Mouse (Mus musculus): ENCODE data around the gene Ankrd34a. TPM values are rescaled to one million over a fixed set of nuclear protein-coding genes. Genes with fewer than 3 reads are reported as not detected.

The Ankrd34a gene
- total RNA-seq (2023): not detected

DNA sequence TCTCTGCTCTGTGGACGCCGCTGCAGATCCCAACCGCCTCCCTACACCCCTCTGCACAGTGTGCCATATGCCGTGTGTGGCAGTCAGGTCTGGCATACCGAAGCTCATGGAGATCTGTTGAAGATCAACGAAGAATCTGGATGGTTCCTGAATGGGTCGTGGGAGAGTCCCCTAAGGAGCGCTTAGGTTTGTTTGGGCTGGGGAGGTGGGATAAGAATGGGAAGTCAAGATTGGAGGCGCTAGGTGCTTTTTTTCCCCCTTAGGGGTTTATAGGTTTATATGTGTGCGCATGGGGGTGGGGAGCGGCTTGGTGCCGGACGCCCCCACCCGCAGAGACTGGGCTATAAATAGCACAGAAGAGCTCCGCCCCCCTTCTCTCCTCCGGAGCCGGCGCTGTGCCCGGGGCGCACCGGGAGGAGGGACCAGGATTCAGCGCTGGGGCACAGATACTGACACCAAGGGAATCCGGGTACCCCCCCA, at the start of gene Ankrd34a:
TSS of gene Ankrd34a (plus strand) at position 409 of the 480 bp plus-strand sequence.

DNA sequence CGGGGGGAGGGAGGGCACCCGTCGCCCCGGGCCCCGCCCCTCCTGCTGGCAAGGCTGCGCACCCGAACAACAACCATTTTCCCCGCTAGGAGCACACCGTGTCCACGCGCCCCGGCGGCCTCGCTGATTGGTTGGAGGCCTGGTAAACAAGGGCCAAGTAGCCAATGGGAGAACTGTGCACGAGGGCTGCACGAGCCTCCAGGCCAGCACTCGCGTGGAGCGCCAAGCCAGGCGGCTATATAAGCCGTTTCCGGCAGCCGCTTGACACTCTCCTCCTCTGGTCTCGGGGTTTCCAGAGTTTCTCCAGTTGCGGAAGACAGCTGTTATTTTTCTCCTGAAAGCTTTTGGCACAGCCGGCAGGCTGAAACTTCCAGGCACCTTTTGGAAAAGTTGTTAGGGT, 38.7 kb upstream of the Ankrd34a start, which contains the start of gene Txnip:
TSS of gene Txnip (plus strand) at position 264 of the 400 bp plus-strand sequence.

DNA sequence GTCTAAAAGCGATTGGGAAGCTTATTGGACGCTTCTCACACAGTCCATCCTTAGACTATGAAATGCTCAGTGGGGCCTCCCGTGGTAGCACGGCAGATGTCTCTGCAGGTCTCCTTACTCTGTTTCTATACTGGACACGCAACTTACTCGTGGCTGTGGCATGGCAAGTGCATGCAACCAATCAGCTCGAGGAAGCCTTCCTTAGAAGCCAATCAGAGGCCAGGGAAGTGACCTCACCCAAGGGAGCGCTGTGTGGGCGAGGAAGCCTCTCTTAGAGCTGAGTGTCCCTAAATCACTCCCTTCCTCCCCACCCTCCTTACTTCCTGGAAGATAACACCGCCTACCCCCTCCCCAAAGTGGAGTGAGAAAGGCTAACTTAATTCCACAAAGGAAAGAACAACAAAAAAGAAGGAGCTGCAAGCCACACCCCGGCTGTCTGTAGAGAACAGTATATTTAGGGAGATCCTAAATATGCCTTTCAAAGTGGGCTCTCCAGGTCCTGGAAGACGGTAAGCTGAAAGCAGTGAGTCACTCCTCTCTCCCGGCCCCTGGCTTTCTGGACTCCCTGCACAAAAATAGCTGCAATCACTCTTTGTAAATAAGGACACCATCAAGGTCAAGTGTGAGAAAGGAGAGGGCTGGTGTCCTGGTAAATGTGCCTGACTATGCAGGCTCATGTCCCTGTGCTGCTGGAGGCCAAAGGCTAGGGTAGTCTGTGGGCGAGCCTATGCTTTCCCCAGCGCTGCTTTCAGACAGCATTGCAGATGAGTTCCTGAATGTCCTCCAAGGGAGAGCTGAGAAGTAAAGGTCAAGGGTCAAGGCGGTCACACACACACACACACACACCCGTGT, 19.5 kb upstream of the Ankrd34a start, which contains the start of gene Gm16253:
TSS of gene Gm16253 (plus strand) at position 295 of the 852 bp plus-strand sequence.

DNA sequence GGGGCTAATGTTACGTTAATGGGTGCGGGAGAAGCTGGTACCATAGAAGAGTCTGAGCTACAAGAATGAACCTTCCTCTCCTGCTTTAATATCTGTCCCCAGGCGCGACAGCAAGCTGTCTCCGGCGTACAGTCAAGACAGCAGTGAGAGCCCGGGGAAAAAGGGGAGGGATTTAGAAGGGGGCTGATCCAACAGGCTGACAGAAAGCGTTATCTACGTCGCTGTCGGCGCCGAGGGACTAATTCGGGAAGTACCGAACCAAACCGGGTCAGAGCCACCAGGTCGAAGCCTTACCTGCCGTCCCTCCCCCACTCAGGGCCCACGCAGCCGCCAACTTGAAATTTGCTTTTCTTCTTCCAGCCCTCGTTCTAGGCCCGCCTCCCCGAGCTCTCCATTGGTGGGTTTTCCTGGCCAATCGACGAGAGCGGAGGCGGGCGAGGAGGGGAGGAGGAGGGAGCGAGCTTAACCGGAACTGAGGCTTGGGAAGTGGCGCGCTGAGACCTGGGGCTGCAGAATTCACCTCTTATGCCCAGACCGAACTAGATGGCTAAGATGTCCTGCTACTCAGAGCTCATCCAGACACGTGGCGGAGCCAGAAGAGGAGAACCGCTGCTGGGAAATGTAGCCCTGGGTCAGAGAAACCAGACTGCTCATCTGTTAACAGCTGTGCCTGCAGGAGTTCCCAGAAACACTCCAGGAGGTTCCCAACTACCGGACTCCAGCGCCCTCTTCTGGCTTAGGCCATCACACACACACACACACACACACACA, 2.5 kb upstream of the Ankrd34a start, which contains the start of gene Polr3gl:
TSS of gene Polr3gl (minus strand) at position 392 of the 771 bp plus-strand sequence.

DNA sequence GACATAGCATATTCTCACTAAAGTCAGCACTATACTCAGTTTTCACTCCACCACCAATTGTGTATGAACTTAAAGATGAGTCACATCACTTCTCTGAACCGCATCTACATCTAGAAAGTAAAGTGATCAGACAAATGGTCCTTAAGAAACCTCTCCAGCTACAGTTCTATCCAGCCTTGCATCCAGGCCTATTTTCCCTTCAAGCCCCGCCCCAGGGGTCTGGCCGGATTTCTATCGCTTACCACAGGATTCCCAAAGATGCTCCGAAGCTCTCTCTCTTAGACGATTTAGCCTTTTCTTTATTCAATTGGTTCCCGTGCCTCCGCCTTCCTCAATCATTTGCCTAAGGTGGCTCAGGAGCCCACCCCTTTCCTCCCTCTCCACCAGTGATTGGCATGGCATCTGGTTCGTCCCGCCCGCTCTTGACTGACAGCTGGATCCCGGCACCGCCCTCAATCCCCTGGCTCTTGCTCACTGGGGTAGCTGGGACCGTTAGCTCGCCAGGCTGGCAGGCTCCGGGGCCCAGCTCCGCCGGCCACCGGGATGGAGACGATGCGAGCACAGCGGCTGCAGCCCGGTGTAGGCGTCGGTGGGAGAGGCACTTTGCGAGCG, 4.3 kb downstream of the Ankrd34a start, which contains the start of gene Lix1l:
TSS of gene Lix1l (plus strand) at position 511 of the 612 bp plus-strand sequence.

DNA sequence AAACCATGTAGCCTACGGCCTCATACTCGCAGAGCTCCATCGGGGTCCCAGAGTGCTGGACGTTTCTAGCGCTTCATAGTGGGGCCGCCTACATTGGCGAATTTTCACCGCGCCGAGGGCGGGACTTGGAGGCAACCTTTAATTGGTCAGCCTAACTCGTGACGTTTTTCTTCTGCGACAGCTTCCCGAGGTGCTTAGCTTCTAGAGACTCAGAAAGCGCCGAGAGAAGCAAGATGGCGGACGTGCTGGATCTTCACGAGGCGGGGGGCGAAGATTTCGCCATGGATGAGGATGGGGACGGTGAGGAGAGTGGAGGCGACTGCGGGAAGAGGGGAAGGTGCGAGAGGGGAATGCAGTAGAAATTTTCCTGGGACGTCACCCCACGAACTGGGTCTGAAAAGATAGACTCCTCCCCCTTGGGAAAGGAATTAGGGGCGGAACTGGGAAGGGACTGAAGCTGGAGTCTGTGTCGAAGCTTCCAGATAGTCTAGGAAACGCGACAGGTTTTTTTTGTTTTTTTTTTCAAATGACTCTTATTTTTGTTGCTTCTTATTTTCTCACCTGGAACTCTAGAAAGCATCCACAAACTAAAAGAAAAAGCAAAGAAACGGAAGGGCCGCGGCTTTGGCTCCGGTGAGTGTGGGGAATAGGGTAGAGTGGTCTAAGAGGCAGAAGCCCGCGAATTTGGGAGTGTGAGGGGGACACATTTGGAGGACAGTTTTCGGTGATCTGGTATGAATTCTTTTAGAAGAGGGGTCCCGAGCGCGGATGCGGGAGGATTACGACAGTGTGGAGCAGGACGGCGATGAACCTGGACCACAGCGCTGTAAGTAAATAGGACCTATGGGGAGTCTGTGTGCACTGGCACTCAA, 33.5 kb downstream of the Ankrd34a start, which contains the start of gene Rbm8a:
TSS of gene Rbm8a (plus strand) at position 205 of the 872 bp plus-strand sequence.

DNA sequence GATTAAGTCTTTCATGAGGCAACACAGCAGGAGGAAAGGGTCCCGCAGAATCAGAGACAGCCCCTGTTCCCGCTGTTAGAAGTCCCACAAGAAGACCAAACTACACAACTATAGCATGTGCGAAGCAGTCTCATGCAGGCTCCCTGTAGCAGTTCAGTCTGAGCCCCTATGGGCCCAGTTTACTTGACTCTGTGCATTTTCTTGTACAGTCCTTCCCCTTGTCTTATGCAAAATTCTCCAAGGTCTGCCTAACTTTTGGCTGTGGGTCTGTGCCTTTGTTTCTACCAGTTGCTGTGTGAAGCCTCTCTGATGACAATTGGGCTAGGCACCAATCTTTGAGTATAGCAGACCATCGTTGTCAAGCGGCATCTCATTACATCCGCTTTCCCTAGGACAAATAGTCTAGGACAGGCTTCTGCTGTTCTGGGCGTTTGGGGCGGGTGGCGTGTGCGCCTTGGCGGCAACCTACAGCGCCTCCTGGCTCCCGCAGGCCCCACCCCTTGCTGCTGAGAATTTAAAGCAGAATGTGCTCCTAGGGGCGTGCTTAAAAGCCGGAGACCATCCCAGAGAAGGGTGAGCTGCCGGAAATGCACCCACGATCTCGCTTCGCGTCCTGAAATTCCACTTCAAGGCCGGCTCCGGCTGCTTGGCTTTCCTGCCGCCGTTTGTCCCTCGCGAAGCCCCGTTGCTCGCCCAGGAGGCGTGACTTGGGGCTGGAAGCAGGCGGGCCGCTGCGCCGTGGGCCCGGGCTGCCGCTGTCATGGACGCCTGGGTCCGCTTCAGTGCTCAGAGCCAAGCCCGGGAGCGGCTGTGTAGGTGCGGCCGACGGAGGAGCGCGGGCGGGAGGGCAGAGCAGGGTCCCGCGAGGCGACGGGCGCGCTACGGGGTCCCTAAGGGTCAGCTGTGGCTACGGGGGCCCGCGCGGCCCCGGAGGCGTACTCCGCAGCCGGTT, 38.8 kb downstream of the Ankrd34a start, which contains the start of the genes Pex11b and Gm42957:
TSS of gene Pex11b (plus strand) at position 449 of the 952 bp plus-strand sequence.
TSS of gene Gm42957 (plus strand) at position 547 of the 952 bp plus-strand sequence.

DNA sequence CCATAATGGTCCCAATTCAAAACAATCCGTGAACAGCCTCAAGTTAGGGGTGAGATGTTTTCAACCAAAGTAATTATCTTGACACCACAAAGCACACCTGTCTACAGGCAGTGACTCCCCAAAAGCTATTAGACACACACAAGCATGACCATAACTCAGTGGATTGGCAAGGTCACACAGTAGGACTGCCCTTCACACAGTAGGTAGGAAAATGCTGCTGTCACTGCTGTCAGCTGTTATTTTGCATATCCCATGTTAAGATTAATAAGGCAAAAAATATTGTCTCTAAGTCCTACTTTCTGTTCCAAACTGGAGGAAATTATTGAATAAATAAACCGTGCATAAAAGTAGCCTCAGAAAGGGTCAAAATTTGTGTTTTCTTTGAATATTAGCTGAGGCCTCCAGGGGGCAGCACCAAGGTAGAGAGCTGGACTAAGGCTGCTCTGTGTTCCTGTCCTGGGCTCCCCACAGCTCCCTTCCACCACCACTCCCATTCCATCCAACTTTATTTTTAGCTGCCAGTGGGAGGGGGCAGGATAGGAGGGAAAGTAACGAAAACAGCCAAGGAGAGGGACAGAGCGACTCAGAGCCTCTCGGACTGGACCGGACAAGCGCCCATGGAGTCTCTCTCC, 48.7 kb downstream of the Ankrd34a start, which contains the start of gene Itga10:
TSS of gene Itga10 (plus strand) at position 567 of the 632 bp plus-strand sequence.

Other genes with a start within 250 kb of the Ankrd34a start
- not detected for gene BC107364, start 144.3 kb upstream of the Ankrd34a start, total RNA-seq (2023)
- gene Hfe2, start 71.5 kb upstream of the Ankrd34a start, total RNA-seq (2023): not detected
- gene Txnip, start 38.7 kb upstream of the Ankrd34a start, total RNA-seq (2023): 100 to 1,000 TPM; 413 to 415 TPM
- gene Gm16253, start 19.7 kb upstream of the Ankrd34a start, total RNA-seq (2023): not detected
- 10 to 100 TPM; 26.4 to 27.8 TPM for gene Polr3gl, start 2.5 kb upstream of the Ankrd34a start, total RNA-seq (2023)
- gene Lix1l, start 4.5 kb downstream of the Ankrd34a start, total RNA-seq (2023): 1 to 10 TPM; 1.7 to 2.1 TPM
- 10 to 100 TPM; 65.6 to 86.9 TPM for gene Rbm8a, start 33.3 kb downstream of the Ankrd34a start, total RNA-seq (2023)
- gene Pex11b, start 38.7 kb downstream of the Ankrd34a start, total RNA-seq (2023): 10 to 100 TPM; 27.2 to 27.4 TPM
- gene Gm42957, start 38.8 kb downstream of the Ankrd34a start, total RNA-seq (2023): not detected
- 1 to 10 TPM; 1.4 to 2.3 TPM for gene Itga10, start 48.9 kb downstream of the Ankrd34a start, total RNA-seq (2023)
- not detected for gene Ankrd35, start 73.5 kb downstream of the Ankrd34a start, total RNA-seq (2023)
- 10 to 100 TPM; 30.4 to 43.8 TPM for gene Pias3, start 99.7 kb downstream of the Ankrd34a start, total RNA-seq (2023)
- gene Nudt17, start 111.9 kb downstream of the Ankrd34a start, total RNA-seq (2023): 1 to 10 TPM; 3.1 to 3.5 TPM
- gene Polr3c, start 131.0 kb downstream of the Ankrd34a start, total RNA-seq (2023): 10 to 100 TPM; 46.0 to 48.7 TPM
- 10 to 100 TPM; 68.7 to 72.3 TPM for gene Rnf115, start 131.0 kb downstream of the Ankrd34a start, total RNA-seq (2023)
- not detected for gene Pdzk1, start 232.6 kb downstream of the Ankrd34a start, total RNA-seq (2023)
- not detected for gene Cd160, start 232.7 kb downstream of the Ankrd34a start, total RNA-seq (2023)

Data from monocyte, adult 59 days (primary cell).